Mouse (Mus musculus) heart, postnatal 0 days (tissue): ENCODE results near the gene Praf2.

ENCODE experiments used
- CTCF ChIP-seq: IDR thresholded peaks from 2 replicates; pipeline ENCODE4 v1.5.1; 2016; ENCODE audit warnings: antibody characterized with exemption, control low read depth, low read depth
- EP300 ChIP-seq: IDR thresholded peaks from 2 replicates; pipeline ENCODE4 v1.6.1; 2016; ENCODE audit warnings: antibody characterized with exemption, low read depth

DNA sequence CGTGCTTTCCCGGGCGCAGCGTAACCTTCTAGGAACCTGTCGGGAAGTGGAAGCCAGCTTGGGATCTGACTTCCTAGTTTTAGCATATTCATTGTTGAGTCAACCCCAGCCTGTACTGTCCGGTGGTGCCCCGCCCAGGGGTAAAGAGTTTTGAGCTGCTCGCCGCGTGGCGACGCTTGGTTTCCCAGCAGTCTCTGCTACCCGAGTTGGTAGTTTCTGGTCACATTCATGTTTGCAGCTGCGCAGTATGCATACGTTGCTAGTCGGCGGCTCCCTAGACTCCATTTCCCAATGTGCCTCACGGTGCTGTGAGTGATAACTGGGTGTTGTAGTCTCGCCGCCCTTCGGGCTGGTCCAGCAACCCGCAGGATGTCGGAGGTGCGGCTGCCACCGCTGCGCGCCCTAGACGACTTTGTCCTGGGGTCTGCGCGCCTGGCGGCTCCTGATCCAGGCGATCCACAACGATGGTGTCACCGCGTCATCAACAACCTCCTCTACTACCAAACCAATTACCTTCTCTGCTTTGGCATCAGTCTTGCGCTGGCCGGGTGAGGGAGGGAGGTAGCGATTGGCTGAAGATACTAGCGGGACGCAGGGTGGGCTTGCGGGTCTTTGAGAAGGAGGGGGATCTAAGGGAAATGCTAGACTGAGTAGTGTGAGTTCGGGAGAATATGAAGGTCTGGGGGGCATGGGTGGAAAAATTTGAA lies at the start of gene Praf2:
- no peak for TF ChIP-seq CTCF
- TF ChIP-seq EP300: 0 out of 2 replicates have a peak, but pooled peaks have one; percentile 26
